Mouse (Mus musculus): Measurements from ENCODE around the gene Narfl. TPM values are rescaled to one million over a fixed set of nuclear protein-coding genes. Genes with fewer than 3 reads are reported as not detected.
A peak's percentile ranks its signal among the peaks of the same experiment; 100 is the strongest.
"Not testable (repeated sequence)": the region's sequence is repeated elsewhere in the genome, so short reads cannot be mapped to it uniquely, and the experiment has no call there.

Narfl gene
- total RNA-seq, 4 experiments from 2014 or later: 43.8 to 48.8 (median 46.6) TPM

DNA sequence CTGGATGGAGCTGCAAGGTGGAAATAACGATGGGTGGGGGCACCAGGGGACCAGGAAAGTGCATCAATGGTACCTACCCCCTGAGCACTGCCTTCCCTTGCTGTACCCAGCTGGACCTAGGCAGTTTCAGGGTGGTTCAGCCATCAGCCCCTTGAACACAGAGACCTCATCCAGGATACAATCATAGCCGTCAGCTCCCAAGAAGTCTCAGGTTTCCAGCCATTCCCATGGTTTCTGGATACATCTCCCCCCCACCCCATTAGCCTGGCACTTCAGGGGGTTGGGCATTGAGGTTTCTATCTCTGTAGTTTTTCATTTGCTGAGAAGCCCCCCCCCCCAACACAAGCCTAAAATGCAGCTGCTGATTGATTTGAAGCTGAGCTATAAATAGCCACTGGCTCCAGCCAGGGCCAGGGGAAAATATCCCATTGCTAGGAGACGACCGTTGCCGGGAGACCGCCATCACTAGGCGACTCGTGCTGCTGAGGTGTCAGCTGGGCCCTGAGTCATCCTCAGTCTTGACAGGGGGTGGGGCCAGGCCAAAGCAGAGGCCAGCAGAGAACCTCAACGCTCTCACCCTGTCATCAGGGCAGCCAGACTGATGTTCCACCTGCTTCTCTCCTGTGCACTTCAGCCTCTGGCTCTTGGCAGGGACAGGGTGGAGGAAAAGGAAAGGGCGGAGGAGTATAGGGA lies 29.4 kb downstream of the Narfl start:
- peak; percentile 47 for DNase-seq (ENCODE audit: low spot score)

- DNase-seq (ENCODE audit: low spot score): no peak
Measured at GRCm38 (mm10) chr17:25806507-25806906, 32.9 kb downstream of the Narfl start.

DNA sequence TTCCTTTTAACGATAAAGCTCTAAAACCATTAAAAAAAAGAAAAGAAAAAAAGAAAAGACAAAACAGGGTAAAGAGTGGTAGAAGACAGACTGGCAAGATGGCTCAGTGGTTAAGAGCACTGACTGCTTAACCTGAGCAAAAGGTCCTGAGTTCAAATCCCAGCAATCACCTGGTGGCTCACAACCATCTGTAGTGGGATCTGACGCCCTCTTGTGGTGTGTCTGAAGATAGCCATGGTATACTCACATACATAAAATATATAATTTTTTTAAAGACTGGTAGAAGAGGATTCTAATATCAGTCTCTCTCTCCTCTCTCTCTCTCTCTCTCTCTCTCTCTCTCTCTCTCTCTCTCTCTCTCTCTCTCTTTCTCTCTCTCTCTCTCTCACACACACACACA lies 33.9 kb downstream of the Narfl start:
- DNase-seq (ENCODE audit: low spot score): not testable (repeated sequence)

- DNase-seq (ENCODE audit: low spot score): no peak
Measured at GRCm38 (mm10) chr17:25808028-25808427, 34.5 kb downstream of the Narfl start.

DNA sequence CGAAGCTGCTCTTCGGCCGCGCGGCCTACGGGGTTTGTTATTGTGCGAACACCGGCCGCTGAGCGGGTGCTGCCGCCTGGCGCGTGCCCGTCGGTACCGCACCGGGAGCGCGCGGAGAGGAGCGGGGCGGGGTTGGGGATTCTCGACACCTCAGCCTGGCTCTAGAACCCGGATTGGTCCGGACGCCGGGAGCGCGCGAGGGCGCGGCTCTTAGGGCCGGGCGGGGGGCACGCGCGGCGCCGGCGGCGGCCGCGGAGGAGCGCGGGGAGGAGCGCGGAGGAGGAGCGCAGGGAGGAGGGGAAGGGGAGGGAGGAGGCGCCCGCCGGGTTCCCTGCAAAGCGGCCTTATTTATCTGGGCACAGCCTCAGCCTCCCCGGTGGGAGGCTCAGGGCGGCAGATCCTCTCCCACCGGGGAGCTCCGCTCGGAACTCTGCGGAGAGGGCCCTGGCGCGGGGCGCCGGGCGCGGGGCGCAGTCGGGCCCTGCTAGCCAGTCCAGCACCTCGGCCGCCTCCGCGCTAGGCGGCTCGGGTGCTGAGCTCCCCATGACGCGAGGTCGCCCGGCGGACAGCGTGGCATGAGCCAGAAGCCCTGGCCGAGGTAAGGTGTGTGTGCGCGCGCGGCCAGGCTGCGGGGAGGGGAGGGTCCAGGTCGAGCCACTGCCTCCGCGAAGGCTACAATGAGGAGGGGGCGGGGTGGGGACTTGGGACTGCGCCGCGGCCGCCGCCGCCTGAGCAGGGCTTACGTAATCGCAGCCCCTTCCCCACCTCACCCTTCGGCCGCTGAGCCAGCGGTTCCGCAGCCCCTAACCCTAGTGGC lies 35.4 kb downstream of the Narfl start, which contains the start of gene Fbxl16:
Fbxl16 (plus strand) TSS at position 297 of the 817 bp plus-strand sequence.
- DNase-seq (ENCODE audit: low spot score): no peak

- DNase-seq (ENCODE audit: low spot score): no peak
Measured at GRCm38 (mm10) chr17:25809606-25810340, 36.2 kb downstream of the Narfl start.

GRCm38 (mm10) chr17:25810890-25811289 lies 37.3 kb downstream of the Narfl start:
- no peak for DNase-seq (ENCODE audit: low spot score)

DNA sequence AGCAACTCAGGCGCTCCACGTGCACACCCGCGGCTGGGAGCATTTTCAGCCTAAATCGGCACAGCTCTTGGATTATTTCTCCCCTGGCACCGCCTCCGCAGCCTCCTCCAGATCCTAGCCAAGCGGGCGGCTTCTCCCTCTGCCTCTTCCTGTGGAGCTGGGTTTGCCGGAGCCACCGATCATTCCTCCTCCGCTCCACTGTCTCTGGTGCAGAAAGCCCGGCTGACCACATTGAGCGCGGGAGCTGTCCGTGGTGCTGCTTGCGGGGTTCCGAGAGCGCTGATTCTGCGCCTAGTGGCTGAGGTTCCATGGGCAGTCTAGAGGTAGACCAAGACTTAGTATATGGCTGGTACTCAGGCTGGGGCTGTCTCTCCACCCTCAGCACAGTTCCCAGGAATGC lies 39.9 kb downstream of the Narfl start:
- no peak for DNase-seq (ENCODE audit: low spot score)

- no peak for DNase-seq (ENCODE audit: low spot score)
Measured at GRCm38 (mm10) chr17:25817662-25818061, 44.1 kb downstream of the Narfl start.

GRCm38 (mm10) chr17:25818851-25819780 lies 45.5 kb downstream of the Narfl start:
- no peak for DNase-seq (ENCODE audit: low spot score)

DNA sequence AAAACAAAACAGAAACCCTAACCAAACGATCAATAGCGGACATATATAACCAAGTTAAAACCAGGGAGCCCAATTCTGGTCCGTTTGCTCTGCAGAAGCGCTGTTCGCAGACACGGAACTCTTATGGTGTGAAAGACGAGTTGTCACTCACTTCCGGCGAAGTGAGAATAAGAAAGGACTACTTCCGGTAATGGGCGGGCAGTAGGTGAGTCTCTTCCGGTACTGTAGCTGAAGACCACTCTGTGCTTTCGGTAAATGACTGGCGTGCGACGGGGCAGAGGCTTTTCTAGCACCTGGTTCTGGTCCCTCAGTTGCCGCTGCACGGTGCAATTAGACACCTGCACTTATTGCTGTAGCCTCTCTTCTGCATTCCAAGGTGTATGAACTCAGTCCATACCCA lies 49.9 kb downstream of the Narfl start, which contains the start of gene Wdr24:
Wdr24 (plus strand) TSS at position 176 of the 400 bp plus-strand sequence.
- DNase-seq (ENCODE audit: low spot score): peak; percentile 84

- DNase-seq (ENCODE audit: low spot score): no peak
Measured at GRCm38 (mm10) chr17:25824362-25825142, 51.0 kb downstream of the Narfl start.

- DNase-seq (ENCODE audit: low spot score): no peak
Measured at GRCm38 (mm10) chr17:25825311-25825710, 51.7 kb downstream of the Narfl start.

- DNase-seq (ENCODE audit: low spot score): no peak
Measured at GRCm38 (mm10) chr17:25825984-25826570, 52.5 kb downstream of the Narfl start.

- no peak for DNase-seq (ENCODE audit: low spot score)
Measured at GRCm38 (mm10) chr17:25827011-25827410, 53.4 kb downstream of the Narfl start.

DNA sequence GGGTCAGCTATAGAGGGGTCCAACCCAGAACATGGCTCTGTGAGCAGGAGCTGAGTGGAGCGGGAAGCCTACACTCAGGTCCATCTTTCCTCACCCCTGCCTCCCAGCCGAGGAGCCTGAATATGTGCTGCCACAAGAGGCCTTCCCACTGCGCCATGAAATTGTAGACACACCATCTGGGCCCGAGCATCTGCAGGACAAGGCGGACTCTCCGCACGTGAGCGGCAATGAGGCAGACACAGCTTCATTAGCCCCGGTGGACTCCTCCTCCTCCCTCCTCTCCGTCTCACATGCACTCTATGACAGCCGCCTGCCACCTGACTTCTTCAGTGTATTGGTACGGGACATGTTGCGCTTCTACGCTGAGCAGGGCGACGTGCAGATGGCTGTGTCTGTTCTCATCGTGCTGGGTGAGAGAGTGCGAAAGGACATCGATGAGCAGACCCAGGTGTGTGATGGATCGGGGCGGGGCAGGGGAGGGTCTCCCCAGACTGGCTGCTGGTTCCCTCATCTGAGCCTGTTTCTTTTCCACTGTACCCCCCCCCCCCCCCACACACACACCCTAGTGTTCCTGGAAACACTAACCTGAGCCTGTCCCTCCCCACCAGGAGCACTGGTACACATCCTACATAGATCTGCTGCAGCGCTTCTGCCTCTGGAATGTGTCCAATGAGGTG lies 54.1 kb downstream of the Narfl start:
- DNase-seq (ENCODE audit: low spot score): no peak

- no peak for DNase-seq (ENCODE audit: low spot score)
Measured at GRCm38 (mm10) chr17:25828223-25828594, 54.6 kb downstream of the Narfl start.

- peak; percentile 76 for DNase-seq (ENCODE audit: low spot score)
Measured at GRCm38 (mm10) chr17:25828712-25829557, 55.4 kb downstream of the Narfl start, which contains the start of gene Jmjd8. TSS of gene Jmjd8 (plus strand) at chr17:25828867.
